Mouse (Mus musculus) left cerebral cortex, postnatal 36 days (tissue): ENCODE data around the gene Cgnl1. TPM values are rescaled to one million over a fixed set of nuclear protein-coding genes. Genes with fewer than 3 reads are reported as not detected.

ENCODE experiments used
- DNase-seq, 2 experiments: peaks; one replicate each; pipeline ENCODE4 v3.0.0; 2021 to 2022; ENCODE audit warnings: low spot score in 2 of 2, mixed read lengths in 1 of 2
- intact Hi-C: fragments of 180-260 bp; cut with DNase I; formaldehyde crosslinking; loops from one replicate; pipeline ENCODE4 v1.15.1; 2025
- total RNA-seq, 2 experiments: library from RNA; stranded (reverse); gene quantifications; 2 replicates each; pipeline ENCODE4 v1.2.3; 2021

Cgnl1 gene
- 10 to 100 TPM; 11.3 to 11.4 TPM for total RNA-seq

DNA sequence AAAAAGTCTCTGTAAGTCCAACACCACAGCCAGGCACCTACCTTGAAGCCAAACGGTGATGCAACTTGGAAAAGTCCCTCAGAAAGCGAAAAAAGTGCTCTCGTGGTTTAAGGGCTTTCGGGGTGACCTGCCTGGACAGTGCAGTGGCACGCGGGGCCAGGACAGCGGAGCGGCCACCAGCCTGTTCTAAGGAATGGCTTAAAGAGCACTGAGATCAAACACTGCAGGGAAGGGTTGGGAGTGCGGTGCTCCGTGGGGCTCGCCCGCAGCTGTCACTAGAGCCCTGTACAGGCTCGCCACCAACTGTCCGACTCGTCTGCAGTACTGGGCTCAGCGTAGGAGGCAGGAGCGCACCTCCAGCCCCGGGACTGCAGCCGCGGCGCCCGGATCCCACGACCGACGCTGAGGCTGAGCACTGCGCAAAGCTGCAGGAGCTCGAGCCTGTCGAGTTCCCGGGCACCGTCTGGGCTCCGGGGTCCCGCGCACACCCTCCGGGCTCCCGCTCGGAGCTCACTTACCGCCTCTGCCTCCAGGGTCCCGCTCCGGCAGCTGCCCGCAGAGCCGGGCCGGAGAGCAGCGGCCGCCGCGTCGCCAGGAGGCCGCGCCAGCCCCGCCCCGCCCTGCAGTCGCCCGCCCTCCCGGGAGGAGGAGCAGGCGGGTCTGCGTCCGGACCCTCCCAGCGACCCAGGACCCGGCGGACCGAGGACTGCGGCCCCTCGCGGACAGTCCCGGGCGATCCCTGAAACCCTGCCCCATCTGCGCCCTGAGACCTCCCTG is at the start of gene Cgnl1:
Gene Cgnl1, minus strand, starts transcription at position 612 of the 777 bp plus-strand sequence.
- intact Hi-C loops: no loop called here
- DNase-seq: peak; percentile 15 to 19

DNA sequence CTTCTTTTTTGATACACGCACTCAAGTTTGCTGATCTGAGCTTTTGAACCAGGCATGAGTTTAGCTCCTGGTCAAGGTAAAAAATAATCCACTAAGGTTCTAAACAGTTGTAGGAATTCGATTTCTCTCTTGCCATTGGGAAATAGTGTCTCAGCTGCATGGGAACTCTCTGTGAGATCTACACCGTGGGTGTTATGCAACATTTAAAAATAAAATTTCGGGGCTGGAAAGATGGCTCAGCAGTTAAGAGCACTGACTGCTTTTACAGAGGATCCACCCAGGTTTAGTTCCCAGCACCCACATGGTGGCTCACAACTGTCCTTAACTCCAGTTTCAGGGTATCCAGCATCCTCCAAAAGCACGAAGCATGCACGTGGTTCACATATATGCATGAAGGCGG is 47.1 kb upstream of the Cgnl1 start:
- intact Hi-C loops: no loop called here
- peak; percentile 33 to 39 for DNase-seq

DNA sequence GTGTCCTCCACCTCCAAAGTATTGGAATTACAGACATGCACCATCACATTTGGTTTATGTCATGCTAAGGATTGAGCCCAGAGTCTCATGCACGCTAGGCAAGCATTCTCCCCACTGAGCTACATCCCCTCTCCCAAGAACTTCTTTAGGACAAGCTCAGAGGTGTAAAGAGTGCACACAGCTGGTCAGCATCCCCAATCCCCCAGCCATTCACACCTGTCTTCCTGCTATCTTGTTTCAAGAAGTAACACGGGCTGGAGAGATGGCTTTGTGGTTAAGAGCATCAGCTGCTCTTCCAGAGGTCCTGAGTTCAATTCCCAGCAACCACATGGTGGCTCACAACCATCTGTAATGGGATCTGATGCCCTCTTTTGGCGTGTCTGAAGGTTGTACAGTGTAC is 44.7 kb upstream of the Cgnl1 start:
- no peak for DNase-seq
- intact Hi-C loops: no loop called here

DNA sequence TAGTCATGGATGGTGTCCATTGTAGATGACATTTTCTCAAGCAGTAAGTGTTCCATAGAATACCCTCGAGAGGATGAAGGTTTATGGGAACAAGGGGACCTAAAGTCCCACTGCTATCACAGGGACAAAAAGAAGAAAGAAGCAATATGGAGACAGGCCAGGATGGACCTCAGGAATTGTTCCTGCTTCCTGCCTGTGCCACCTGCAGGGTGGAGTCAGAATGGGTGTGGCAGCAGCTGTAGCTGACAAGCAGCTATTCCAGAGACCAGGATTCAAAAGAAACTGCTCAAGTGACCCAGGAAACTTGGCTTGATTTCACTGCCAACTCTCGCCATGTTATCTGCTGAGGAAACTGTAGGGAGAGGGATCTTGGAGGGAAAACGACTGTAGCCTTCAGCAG is 42.2 kb upstream of the Cgnl1 start:
- intact Hi-C loops: no loop called here
- no peak for DNase-seq

DNA sequence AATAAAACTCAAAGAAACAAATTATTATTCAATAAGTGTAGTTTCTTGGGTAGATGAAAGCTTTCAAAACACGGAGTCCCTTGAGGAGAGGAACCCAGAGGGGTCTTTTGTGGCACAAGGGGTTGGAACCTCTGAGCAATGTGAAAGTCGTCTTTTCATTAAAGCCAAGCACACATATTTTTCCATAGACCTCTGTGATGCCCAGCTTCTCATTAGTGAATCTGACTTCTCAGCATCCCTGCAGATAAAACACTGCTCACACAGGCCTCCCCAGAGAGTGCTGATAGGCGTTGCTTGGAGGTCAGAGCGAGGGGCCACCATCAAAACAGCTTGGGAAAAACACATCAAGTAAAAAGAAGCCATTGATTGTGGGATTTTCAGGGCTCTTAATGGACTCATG is 41.5 kb upstream of the Cgnl1 start:
- intact Hi-C loops: no loop called here
- no peak for DNase-seq

DNA sequence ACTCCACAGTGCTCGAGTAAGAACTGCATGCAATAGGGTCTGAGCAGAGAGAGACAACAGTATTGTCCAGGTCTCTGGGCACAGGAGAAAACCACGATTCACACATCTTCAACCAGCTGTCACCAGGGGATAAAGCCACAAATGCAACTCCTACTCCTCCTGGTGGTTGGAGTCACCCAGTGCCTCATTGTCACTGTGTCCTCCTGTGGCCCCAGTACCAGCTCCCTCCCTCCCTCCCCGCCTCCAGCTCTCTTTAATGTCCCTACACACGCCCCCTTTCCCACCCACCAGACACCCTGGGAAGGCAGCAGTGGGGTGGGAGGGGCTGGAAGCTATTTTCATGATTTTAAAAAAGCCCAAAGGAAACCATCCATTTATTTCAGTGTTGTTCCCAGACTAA is 41.0 kb upstream of the Cgnl1 start:
- intact Hi-C loops: no loop called here
- DNase-seq: no peak

DNA sequence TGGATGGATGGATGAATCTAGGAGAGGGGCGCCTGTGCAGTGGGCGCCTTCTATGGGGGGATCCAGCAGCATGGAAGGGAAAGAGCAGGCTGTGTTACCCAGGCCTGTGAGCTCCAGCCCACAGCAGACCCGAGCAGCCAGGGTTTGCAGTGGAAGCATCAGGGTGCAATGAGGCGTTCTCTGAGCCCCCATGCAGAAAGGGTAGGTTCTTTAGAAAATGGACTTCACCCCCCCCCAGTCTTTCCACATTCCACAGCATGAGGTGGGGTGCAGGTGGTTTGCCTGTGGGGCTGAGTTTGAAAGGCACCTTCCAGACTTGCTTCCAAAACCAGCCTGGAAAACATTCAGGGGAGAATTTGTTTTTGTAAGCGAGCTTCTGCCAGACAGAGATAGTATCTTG is 40.0 kb upstream of the Cgnl1 start:
- no peak for DNase-seq
- intact Hi-C loops: no loop called here

DNA sequence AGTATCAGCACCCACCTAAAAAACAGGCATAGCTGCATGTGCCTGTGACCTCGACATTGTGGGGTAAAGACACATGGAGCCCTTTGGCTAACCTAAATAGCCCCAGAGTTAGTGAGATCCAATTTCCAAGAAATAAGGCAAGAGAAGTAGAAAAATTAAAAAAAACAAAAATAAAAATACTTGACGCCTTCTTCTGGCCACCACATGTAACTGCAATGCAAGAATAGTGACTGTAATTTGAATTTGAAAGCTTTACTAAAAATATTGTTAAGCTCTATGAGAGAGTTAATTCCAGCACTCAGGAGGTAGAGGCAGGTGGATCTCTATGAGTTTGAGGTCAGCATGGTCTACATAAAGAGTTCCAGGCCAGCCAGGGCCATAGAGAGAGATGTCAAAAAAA is 39.3 kb upstream of the Cgnl1 start:
- no peak for DNase-seq
- intact Hi-C loops: no loop called here

DNA sequence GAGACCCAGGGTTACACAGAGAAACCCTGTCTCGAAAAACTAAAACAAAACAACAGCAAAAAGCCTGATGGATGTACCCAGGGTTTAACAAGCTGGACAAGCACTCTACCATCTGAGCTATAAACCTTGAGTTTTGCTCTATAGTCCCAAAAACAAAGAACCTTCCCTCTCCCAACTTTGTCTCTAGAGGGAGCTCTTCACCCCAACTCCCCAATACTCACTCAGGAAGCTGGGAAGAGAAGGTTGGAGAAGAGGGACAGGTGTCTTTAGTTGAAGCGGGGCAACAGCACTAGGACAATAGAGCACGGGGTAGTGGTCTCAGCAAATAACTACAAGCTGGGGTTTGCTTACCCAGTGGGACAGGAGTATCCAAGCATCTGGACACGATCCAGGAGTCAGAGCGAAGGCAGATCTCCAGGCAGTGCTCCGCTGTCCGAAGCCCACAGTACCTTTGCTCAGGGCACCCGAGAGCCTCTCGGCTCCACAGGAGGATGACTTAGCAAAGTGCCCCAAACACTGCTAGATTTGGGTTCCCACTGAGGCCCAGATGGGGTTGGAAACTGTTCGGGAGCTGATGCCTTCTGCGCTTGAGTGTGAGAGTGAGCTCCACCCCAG is 37.3 kb upstream of the Cgnl1 start:
- intact Hi-C loops: no loop called here
- DNase-seq: no peak

DNA sequence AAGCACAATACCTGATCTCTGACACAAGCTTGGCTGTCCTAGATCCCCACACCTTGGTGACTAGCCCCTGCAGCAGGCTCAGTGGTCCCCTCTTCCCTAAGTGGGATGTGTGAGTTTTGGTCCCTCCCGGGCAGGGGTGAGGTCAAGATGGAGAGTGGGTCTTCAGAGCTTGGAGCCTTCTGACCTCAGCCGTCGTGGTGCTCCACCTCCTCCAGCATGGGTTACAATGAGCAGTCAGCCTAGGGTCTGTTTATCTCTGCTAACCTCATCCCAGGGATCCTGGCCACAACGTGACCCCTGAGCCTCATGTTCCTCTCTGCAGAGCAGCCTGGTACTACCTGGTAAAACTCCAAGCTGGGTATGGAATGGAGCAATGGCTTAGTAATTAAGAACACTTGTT is 36.4 kb upstream of the Cgnl1 start:
- no peak for DNase-seq
- intact Hi-C loops: no loop called here

DNA sequence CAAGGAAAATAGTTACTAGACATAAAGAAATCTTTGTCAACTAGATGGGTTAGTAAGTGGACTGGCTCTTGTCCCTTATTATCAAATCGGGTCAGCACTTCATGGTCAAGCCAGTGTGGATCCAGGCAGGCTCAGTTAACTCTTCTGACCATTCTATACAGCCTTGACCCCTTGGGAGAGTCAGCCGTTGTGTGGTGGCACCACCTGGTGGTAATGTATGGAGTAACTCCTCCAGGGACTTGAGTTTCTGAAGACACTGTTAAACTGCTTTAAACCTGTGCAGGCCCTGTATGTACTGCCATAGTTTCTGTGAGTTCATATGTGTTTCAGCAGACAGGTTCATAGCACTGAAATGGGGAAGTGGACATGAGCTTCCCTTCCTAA is 35.0 kb upstream of the Cgnl1 start:
- intact Hi-C loops: loop anchor here (1.0 kb wide), 1 partner anchor 160 kb away; no protein-coding TSS in a partner anchor
- peak; percentile 59 to 74 for DNase-seq

DNA sequence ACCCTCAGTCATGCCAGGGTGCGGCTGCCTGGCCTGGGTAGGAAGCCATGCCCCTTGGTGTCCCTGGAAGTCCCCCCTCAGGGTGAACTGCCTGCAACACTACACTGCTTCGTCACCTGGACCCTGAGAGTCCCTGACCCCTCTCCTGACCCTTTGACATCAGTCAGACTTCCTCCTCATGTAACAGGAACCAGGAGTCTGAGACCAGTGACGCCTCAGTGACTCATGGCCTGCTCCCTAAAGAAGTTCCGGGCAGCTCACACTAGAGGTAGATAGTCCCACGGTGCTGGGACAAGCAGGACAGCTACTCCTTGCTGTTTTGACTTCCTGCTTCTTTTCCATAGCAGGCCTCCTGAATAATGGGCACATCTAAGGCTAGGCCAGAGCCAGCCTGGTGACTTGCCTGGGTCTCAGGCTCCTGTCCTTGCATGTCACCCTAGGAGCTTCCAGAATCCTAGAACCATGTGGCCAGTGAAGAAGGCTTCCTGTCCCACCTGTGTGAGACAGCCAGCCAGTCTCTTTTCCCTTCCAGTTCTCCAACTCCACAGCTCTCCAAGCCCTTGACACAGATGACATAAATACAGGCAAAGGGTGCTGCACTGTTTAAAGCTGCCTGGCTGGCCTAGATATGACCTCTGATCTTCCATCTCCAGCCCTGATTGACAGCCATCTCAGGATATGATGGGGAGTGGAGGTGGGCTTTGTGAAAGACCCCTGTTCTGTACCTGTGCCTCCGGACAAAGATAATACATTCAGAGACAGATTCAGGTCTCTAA is 34.4 kb upstream of the Cgnl1 start:
- intact Hi-C loops: loop anchor here (1.0 kb wide), 1 partner anchor 160 kb away; no protein-coding TSS in a partner anchor
- DNase-seq: no peak

DNA sequence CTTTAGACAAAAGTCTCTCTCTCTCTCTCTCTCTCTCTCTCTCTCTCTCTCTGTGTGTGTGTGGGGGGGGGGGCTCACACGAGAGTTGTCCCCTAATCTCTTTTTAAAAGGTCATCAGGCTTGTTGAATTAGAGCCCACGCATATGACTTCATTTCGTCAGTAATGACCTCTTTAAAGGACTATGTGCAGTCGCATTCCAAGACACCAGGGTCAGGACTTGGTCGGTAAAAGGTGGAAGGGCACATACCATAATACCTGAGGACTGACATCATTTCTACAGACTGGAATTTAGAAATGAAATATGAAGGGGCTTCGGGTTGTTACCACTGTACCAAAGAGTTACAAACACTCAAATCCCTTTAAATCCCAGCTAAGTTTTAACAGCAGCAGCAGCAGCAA is 32.7 kb upstream of the Cgnl1 start:
- intact Hi-C loops: no loop called here

DNA sequence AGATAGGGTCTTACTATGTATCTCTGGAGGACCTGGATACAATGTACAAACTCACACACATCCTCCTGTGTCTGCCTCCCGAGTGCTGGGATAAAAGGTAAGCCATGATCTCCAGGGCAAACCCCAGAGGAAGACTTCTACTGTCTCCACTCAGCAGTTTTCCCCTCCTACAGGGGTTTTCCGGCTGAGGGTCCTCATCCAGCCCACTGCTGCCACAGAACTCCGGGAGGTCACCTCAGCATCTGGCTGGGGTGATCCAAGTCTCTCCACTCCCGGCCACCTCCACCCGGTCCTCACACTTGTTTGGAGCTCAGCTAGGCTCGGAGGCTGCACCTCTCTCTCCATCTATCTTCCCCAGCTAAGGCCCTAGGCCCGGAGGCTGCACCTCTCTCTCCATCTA is 31.9 kb upstream of the Cgnl1 start:
- intact Hi-C loops: no loop called here
- DNase-seq: no peak

More for the DNA sequence above, 32.7 kb upstream of the Cgnl1 start:
- no peak for DNase-seq

DNA sequence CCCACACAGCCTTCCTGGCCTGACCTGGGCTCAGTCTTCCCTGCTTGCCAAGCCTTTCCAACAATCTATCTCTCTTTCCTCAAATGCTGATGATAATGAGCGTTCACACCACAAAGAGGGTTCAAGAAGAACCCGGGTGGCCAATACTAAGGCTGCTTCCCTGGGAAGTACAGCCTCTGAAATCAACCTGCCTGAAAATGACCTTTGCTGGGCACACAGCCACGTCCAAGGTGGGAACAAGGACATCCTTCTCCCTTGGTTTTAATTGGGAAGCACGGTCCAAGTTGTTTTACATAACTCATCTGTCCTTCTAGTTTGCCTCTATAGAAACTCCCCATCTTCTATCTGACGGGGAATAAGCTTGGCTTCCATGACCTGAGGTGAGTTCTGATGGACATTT is 28.2 kb upstream of the Cgnl1 start:
- intact Hi-C loops: no loop called here
- no peak for DNase-seq

DNA sequence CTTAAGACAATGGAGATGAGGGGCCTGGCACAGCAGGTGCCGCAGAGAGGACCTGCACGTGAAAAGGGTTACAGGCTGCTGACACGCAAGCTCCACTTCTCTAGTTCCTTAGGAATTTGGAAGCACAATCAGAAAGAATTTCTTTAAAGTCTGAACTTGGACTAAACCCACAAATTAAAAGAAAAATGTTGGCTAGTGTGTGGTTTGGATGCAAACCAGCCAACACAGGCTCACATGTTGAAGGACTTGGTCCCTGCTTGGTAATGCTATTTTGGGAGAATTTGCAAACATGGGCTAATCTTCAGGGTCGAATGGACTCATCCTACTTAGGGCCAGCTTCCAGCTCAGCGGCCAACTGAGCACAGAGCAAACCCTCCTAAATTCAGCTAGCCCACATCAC is 26.8 kb upstream of the Cgnl1 start:
- no peak for DNase-seq
- intact Hi-C loops: no loop called here

DNA sequence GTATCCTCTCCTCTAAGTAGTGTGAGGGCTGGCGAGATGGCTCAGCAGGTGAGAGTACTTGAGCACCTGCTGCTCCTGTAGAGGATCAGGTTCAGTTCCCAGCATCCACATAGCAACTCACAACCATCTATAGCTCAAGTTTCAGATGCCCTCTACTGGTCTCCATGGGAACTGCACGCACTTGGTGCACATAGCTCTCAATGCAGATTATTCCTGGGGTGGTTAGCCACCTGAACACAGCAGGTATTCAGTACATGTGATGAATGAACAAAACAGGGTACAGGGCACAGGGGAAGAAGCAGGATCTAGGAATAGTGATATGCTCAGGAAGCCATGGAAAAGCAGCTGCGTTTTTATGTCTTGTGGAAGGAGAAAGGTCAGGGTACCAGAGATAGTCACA is 6.0 kb upstream of the Cgnl1 start:
- no peak for DNase-seq
- intact Hi-C loops: no loop called here

DNA sequence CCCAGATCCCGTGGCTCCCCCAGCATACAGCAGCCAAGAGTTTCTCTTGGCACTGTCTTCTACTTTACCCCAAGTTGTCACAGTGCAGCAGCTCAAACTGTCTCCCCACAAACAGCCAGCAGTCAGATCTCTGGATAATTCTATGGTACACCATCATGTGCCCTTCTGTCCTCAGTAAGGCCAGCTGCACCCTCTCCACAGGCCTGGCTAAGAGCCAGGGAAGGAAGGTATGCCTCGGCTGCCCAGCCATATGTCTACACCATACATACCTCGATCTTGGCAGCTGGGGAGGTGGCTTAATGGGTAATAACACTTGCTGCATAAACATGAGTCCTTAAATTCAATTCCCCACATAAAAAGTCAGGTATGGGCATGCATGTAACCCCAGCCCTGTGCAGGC is 4.9 kb upstream of the Cgnl1 start:
- no peak for DNase-seq
- intact Hi-C loops: no loop called here

DNA sequence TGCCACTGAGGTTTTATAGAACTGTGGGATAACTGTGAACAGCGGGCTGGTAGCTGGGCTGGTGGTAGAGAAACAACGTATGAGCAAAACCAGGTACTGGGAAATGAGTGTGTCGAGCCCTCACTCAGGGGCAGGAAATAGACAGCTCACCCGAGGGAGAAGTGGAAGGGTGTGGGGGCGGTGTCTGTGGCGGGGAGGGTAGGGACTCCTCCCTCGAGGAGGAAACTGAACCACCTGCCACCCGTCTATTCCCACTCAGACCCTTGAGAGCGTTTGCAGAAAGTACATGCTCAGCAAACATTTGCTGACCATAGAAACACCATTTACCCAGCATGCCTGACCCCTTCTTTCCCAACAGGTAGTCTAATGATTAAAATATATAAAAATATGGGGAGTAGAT is 2.2 kb upstream of the Cgnl1 start:
- intact Hi-C loops: no loop called here

DNA sequence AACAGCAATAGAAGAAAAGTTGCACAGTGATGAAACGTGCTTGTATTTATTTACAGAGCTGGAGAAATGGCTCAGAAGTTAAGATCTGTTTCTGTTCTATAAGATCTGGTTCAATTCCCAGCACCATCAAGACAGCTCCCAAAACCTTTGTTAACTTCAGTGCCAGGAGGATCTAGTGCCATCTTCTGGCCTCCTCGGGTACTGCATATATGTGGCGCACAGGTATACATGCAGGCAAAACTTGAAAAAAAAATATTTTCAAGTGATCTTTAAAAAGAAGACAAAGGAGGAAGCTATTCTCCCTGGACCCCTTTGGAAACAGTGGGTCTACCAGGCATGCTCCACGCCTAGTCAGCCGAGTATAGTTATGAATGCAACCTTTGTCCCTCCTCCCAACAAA is 936 bp upstream of the Cgnl1 start:
- no peak for DNase-seq
- intact Hi-C loops: no loop called here

More for the DNA sequence above, 2.2 kb upstream of the Cgnl1 start:
- DNase-seq: no peak

DNA sequence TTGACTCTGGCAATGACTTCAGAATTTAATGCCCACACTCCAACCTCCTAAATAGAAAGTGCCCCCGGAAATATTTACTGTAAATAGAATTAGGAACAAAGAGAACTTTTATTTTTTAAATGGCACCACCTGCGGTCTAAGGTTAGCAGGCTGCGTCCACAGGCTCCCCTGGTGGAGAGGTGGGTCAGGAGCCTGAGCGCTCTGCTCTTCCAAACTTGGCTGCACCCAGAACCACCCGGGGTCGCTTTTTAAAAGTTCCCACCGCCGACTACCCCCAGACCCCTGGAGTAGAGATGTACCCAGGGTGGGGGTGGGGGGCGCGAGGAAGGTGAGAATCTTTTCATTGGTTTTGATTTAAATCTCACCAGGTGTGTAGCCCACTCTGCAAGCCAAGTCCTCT is 918 bp downstream of the Cgnl1 start:
- intact Hi-C loops: no loop called here
- no peak for DNase-seq
